Mouse (Mus musculus) lung, postnatal 0 days (tissue): ENCODE data around the gene Hdac7. TPM values are rescaled to one million over a fixed set of nuclear protein-coding genes. Genes with fewer than 3 reads are reported as not detected.

Source experiments
- ATAC-seq: fragments of 200-750 bp; cut with Nextera tagmentation; 2 replicates; pipeline ENCODE4 v1.8.0; 2017; ENCODE audit warnings: moderate library complexity
- DNase-seq: peaks from one replicate; pipeline ENCODE4 v3.0.0-alpha.2; 2016; ENCODE audit warnings: low spot score
- H3K27ac ChIP-seq: fragments of 300-500 bp; sonication (generic); 2 replicates; pipeline ENCODE4 v1.5.1; 2014; ENCODE audit warnings: antibody characterized with exemption, mild to moderate bottlenecking, low read length, mixed read lengths
- H3K27me3 ChIP-seq: fragments of 300-500 bp; sonication (generic); replicated peaks from 2 replicates; pipeline ENCODE4 v1.6.1; 2014; ENCODE audit warnings: low read length, mixed read lengths; ENCODE audit not compliant: insufficient read depth
- H3K36me3 ChIP-seq: fragments of 300-500 bp; sonication (generic); 2 replicates; pipeline ENCODE4 v1.6.1; 2014; ENCODE audit warnings: low read length, mixed read lengths; ENCODE audit not compliant: insufficient read depth
- H3K4me1 ChIP-seq: fragments of 300-500 bp; sonication (generic); 2 replicates; pipeline ENCODE4 v1.6.1; 2014; ENCODE audit warnings: antibody characterized with exemption, low read depth, low read length, mixed read lengths; ENCODE audit not compliant: insufficient read depth
- H3K4me2 ChIP-seq: fragments of 300-500 bp; sonication (generic); replicated peaks from 2 replicates; pipeline ENCODE4 v1.6.1; 2014; ENCODE audit warnings: low read depth, mild to moderate bottlenecking, low read length, moderate library complexity, mixed read lengths
- H3K4me3 ChIP-seq: fragments of 300-500 bp; sonication (generic); 2 replicates; pipeline ENCODE4 v1.5.1; 2014; ENCODE audit warnings: low read depth, low read length
- H3K9ac ChIP-seq: fragments of 300-500 bp; sonication (generic); replicated peaks from 2 replicates; pipeline ENCODE4 v1.6.1; 2014; ENCODE audit warnings: low read depth, mild to moderate bottlenecking
- H3K9me3 ChIP-seq: fragments of 300-500 bp; sonication (generic); 2 replicates; pipeline ENCODE4 v1.6.1; 2016; ENCODE audit warnings: low read length, mixed read lengths
- CTCF ChIP-seq: IDR thresholded peaks from 2 replicates; pipeline ENCODE4 v1.5.1; 2016; ENCODE audit warnings: antibody characterized with exemption, mild to moderate bottlenecking
- EP300 ChIP-seq: IDR thresholded peaks from 2 replicates; pipeline ENCODE4 v1.6.1; 2016; ENCODE audit warnings: antibody characterized with exemption, mild to moderate bottlenecking, control low read depth
- WGBS: fragments of 180-500 bp; shearing (Covaris S2); extraction: QIAGEN DNeasy Blood & Tissue Kit; methylation state at CpG from one replicate; pipeline ENCODE4 v1.1.7; 2014; 5-methylcytosine and 5-hydroxymethylcytosine counted together
- polyA plus RNA-seq: library from polyadenylated mRNA; unstranded; fragments of >200 nt; fragmentation: Nextera tagmentation; extraction: Ambion mirVana; gene quantifications from 2 replicates; pipeline ENCODE4 v1.2.1, GENCODE M21; 2015

The Hdac7 gene
- polyA plus RNA-seq, 1 experiment from 2014 or later, result 43.2 TPM

DNA sequence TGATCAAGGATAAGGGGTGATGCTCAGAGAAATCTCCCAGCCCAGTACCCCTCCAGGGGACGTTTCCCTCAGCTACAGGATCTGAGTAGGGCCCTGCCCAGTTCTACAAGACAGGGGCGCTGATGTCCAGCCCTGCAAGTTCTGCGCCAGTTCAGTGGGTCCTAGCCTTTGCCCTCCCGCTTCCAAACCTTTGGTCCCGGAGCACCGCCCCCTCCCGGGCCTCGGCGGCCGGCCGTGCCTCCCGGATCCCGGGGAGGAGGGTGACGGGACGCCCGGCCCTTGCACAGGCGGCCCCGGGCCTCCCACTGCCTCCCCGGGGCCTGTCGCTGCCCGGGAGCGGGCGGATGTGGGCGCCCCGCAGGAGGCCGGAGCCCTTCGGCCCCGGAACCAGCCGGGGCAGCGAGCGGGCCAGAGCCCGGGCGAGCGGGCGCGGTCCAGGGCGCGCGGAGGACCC, 13.5 kb downstream of the Hdac7 start:
- Histone ChIP-seq H3K4me1 (peaks cover 39% of the 10 kb centered on the region), H3K9ac (peak overlapping the region; percentile 95), H3K27me3 (no peaks in the 10 kb centered on the region), H3K27ac (peak overlapping the region; percentile 99), H3K9me3 (no peaks in the 10 kb centered on the region), H3K4me2 (peak overlapping the region; percentile 69), H3K36me3 (no peaks in the 10 kb centered on the region), H3K4me3 (peak overlapping the region; percentile 95)
- TF ChIP-seq CTCF (peak; percentile 14; the same call in 1 of the 2 replicates), EP300 (no peak)
- DNase-seq (peak; percentile 45), ATAC-seq (peak; percentile 15)
- WGBS, result 0% methylated on average over 23 of the region's 39 CpGs

GRCm38 (mm10) chr15:97830253-97830787, 14.0 kb downstream of the Hdac7 start:
- no peaks in the 10 kb centered on the region for H3K9me3 ChIP-seq
- H3K36me3 ChIP-seq, result no peaks in the 10 kb centered on the region
- no peaks in the 10 kb centered on the region for H3K27me3 ChIP-seq
- H3K9ac ChIP-seq, result peak overlapping the region; percentile 95
- peak overlapping the region; percentile 99 for H3K27ac ChIP-seq
- peak overlapping the region; percentile 69 for H3K4me2 ChIP-seq
- peaks cover 44% of the 10 kb centered on the region for H3K4me1 ChIP-seq
- TF ChIP-seq CTCF, result no peak
- H3K4me3 ChIP-seq, result peak overlapping the region; percentile 95
- WGBS, result 15% methylated on average over 12 of the region's 12 CpGs
- ATAC-seq (no peak), DNase-seq (peak; percentile 21)

DNA sequence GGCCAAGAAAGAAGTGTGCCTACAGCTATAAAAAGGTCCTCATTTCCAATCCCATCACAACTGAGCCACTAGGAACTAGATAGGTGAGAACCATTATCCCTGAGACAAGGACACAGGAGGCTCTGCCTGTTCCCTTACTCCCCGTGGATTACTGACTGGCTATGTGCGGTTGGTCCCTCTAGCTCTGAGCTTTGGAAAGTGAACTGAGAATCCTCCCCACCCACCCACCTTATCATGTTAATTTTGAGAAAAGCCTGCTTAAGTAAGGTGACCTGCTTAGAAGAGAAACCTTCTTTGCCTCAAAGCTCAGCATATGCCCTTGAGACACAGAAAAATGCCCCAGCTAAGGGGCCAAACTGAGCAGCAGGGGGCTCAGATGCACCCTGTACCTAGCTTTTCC, 14.9 kb downstream of the Hdac7 start:
- DNase-seq (no peak), ATAC-seq (no peak)
- Histone ChIP-seq H3K27me3 (no peaks in the 10 kb centered on the region), H3K36me3 (no peaks in the 10 kb centered on the region), H3K9me3 (no peaks in the 10 kb centered on the region), H3K4me2 (peak overlapping the region; percentile 69), H3K27ac (peak overlapping the region; percentile 99), H3K4me3 (peak overlapping the region; percentile 95), H3K4me1 (peaks cover 50% of the 10 kb centered on the region), H3K9ac (peak overlapping the region; percentile 95; the same call in 1 of the 2 replicates)
- WGBS, result 53% methylated on average over 2 of the region's 2 CpGs
- TF ChIP-seq EP300, result no peak
- TF ChIP-seq CTCF, result no peak

GRCm38 (mm10) chr15:97828901-97829338, 15.4 kb downstream of the Hdac7 start:
- 55% methylated on average over 5 of the region's 5 CpGs for WGBS
- H3K27ac ChIP-seq, result peak overlapping the region; percentile 99
- ATAC-seq, result peak; percentile 10; the same call in 1 of the 2 replicates
- no peaks in the 10 kb centered on the region for H3K9me3 ChIP-seq
- peaks cover 56% of the 10 kb centered on the region for H3K4me1 ChIP-seq
- DNase-seq, result peak; percentile 72
- peak overlapping the region; percentile 95 for H3K9ac ChIP-seq
- H3K4me3 ChIP-seq, result peak overlapping the region; percentile 95
- peak; percentile 89 for TF ChIP-seq EP300
- peak; percentile 56 for TF ChIP-seq CTCF
- H3K36me3 ChIP-seq, result no peaks in the 10 kb centered on the region
- H3K27me3 ChIP-seq, result no peaks in the 10 kb centered on the region
- peak overlapping the region; percentile 69 for H3K4me2 ChIP-seq

- Histone ChIP-seq H3K9me3 (no peaks in the 10 kb centered on the region), H3K36me3 (no peaks in the 10 kb centered on the region), H3K9ac (peak overlapping the region; percentile 95), H3K27ac (peak overlapping the region; percentile 99), H3K4me2 (peak overlapping the region; percentile 69), H3K4me3 (peak overlapping the region; percentile 95; the same call in 1 of the 2 replicates), H3K27me3 (no peaks in the 10 kb centered on the region), H3K4me1 (peaks cover 61% of the 10 kb centered on the region)
- TF ChIP-seq CTCF, result no peak
- no peak for DNase-seq
- 25% methylated on average over 6 of the region's 6 CpGs for WGBS
- no peak for ATAC-seq
Measured at GRCm38 (mm10) chr15:97828221-97828842, 16.0 kb downstream of the Hdac7 start.

DNA sequence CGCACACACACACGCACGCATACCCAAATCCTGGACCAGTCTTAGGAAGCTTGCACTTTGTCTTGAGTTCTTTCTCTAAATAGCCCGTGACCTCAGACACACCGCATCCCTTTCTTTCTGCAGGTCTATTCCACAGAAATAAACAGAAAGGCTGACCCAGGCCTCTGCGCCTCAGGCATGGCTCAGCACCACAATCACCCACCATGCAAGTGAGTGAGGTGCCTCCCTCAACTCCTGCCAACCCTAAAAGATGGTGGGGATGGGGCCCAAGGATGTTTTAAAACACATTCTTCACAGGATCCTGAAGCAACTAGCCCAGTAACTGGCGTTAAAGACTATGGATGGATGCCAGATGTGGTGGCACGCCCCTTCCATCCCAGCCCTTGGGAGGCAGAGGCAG, 16.9 kb downstream of the Hdac7 start:
- TF ChIP-seq CTCF, result no peak
- TF ChIP-seq EP300, result no peak
- Histone ChIP-seq H3K9me3 (no peaks in the 10 kb centered on the region), H3K27me3 (no peaks in the 10 kb centered on the region), H3K4me1 (peaks cover 61% of the 10 kb centered on the region), H3K4me2 (0 out of 2 replicates have a peak overlapping the region, but pooled peaks have one; percentile 6), H3K36me3 (no peaks in the 10 kb centered on the region), H3K4me3 (no peak overlapping the region), H3K27ac (no peak overlapping the region), H3K9ac (no peak overlapping the region)
- ATAC-seq (no peak), DNase-seq (no peak)
- WGBS, result 66% methylated on average over 8 of the region's 8 CpGs
